Mouse (Mus musculus): ENCODE measurements around the gene Vmn2r109. TPM values are rescaled to one million over a fixed set of nuclear protein-coding genes. Genes with fewer than 3 reads are reported as not detected.
"Not testable (repeated sequence)": the region's sequence is repeated elsewhere in the genome, so short reads cannot be mapped to it uniquely, and the experiment has no call there.

The Vmn2r109 gene
- not detected in 2 replicates for total RNA-seq (2015)
- not detected in 2 replicates for total RNA-seq (2017)

DNA sequence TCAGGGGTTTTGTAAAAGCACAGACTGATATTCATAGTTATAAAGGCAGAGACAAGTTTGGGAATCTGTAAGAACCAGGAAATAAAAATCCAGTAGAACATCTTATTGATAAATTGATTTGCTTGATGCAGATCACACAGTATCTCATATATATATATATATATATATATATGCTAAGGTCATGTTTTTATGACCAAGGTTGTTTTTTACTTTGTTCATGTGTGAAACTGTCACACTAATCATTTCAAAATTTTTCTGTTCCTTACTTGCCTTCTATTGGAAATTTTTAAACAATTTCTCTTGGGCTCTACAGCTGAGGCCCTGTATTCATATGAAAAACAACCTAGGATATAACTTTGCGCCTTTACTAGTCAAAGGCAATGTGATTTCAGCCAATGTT lies at the start of gene Vmn2r109:
TSS of gene Vmn2r109 (minus strand) at position 101 of the 400 bp plus-strand sequence.
- ATAC-seq (replicated peaks; ENCODE audit: poor library complexity) = no peak

DNA sequence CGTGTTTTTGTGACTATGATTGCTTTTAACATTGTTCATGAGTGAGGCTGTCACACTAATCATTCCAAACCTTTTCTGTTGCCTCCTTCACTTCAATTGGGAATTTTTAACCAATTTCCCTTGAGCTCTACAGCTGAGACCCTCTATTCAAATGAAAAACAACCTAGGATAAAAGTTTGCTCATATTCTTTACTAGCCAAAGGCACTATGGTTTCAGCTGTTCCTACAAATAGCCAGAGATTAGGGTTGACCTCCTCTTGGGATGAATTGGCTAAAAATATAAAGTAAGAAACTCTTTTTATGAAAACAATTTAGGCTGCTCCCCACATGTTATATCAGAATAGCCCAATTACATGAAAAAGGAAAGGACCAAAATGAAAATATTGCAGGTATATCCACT lies 31.8 kb upstream of the Vmn2r109 start, which contains the start of gene Vmn2r110:
TSS of gene Vmn2r110 (minus strand) at position 101 of the 400 bp plus-strand sequence.
- no peak for ATAC-seq (replicated peaks; ENCODE audit: poor library complexity)

DNA sequence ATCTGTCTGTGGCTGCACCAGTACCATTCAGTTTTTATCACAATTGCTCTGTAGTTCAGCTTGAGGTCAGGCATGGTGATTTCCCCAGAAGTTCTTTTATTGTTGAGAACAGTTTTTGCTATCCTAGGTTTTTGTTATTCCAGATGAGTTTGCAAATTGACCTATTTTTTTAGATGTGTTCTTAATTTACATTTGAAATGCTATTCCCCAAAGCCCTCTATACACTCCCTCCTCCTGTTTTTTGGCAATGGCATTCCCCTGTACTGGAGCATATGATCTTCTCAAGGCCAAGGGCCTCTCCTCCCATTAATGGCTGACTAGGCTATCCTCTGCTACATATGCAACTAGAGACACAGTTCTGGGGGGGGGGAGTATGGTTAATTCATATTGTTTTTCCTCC lies 56.3 kb downstream of the Vmn2r109 start:
- not testable (repeated sequence) for ATAC-seq (replicated peaks; ENCODE audit: poor library complexity)

DNA sequence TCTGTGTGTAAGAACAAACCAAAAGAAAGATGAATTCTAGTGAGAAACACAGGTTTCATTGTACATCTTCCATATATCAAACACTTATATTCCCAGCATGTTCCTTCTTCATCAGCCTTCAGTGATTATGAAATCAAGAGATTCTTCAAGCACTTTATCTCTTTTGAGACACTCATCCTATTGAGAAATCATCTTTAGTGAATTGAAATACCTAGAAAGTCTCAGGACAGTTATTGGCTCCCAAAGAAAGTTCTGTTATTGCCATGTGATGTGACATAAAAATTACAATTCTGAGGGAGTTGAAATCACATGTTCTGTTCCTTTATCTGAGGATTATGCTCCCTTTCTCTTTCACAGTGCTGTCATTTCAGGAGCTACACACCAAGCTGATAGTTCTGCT lies 66.7 kb downstream of the Vmn2r109 start, which contains the start of gene Vmn1r225:
TSS of gene Vmn1r225 (plus strand) at position 301 of the 400 bp plus-strand sequence.
- ATAC-seq (replicated peaks; ENCODE audit: poor library complexity) = no peak

Other genes with a start within 250 kb of the Vmn2r109 start
- not detected in 2 replicates for gene Vmn2r107, start 219.5 kb downstream of the Vmn2r109 start, total RNA-seq (2015)
- gene Vmn2r107, start 219.5 kb downstream of the Vmn2r109 start, total RNA-seq (2017) = not detected in 2 replicates
- gene Vmn1r224, start 150.6 kb downstream of the Vmn2r109 start, total RNA-seq (2015) = not detected in 2 replicates
- gene Vmn1r224, start 150.6 kb downstream of the Vmn2r109 start, total RNA-seq (2017) = not detected in 2 replicates
- gene Vmn2r108, start 83.4 kb downstream of the Vmn2r109 start, total RNA-seq (2015) = not detected in 2 replicates
- gene Vmn2r108, start 83.4 kb downstream of the Vmn2r109 start, total RNA-seq (2017) = not detected in 2 replicates
- not detected in 2 replicates for gene Vmn1r225, start 66.6 kb downstream of the Vmn2r109 start, total RNA-seq (2015)
- gene Vmn1r225, start 66.6 kb downstream of the Vmn2r109 start, total RNA-seq (2017) = not detected in 2 replicates
- gene Vmn2r110, start 31.7 kb upstream of the Vmn2r109 start, total RNA-seq (2015) = not detected in 2 replicates
- gene Vmn2r110, start 31.7 kb upstream of the Vmn2r109 start, total RNA-seq (2017) = not detected in 2 replicates
- gene Fpr-rs3, start 60.1 kb upstream of the Vmn2r109 start, total RNA-seq (2015) = not detected in 2 replicates
- gene Fpr-rs3, start 60.1 kb upstream of the Vmn2r109 start, total RNA-seq (2017) = not detected in 2 replicates
- gene Vmn1r226, start 118.1 kb upstream of the Vmn2r109 start, total RNA-seq (2015) = not detected in 2 replicates
- gene Vmn1r226, start 118.1 kb upstream of the Vmn2r109 start, total RNA-seq (2017) = not detected in 2 replicates
- not detected in 2 replicates for gene Vmn1r227, start 165.1 kb upstream of the Vmn2r109 start, total RNA-seq (2015)
- not detected in 2 replicates for gene Vmn1r227, start 165.1 kb upstream of the Vmn2r109 start, total RNA-seq (2017)
- gene Vmn1r228, start 221.4 kb upstream of the Vmn2r109 start, total RNA-seq (2015) = not detected in 2 replicates
- gene Vmn1r228, start 221.4 kb upstream of the Vmn2r109 start, total RNA-seq (2017) = not detected in 2 replicates
- not detected in 2 replicates for gene Vmn1r229, start 246.8 kb upstream of the Vmn2r109 start, total RNA-seq (2015)
- not detected in 2 replicates for gene Vmn1r229, start 246.8 kb upstream of the Vmn2r109 start, total RNA-seq (2017)

All from megakaryocyte progenitor cell, adult 5-6 weeks (primary cell).